Mouse (Mus musculus): ENCODE measurements at regions not wholly inside any gene's neighbourhood (a gene's known extent, or its start where the extent isn't known, plus 50 kb on each side); places are given as distances from the start of the nearest gene placed in this dataset.

- peak; percentile 66 for ATAC-seq (ENCODE audit: insufficient number of reproducible peaks, insufficient read depth, low FRiP score, low read depth)
- 33% methylated on average over 16 of the region's 16 CpGs for WGBS
- no peaks in the 10 kb centered on the region for H3K9me3 ChIP-seq (ENCODE audit: control insufficient read depth, low read length)
- H3K4me3 ChIP-seq (ENCODE audit: control insufficient read depth in 1 of 2, insufficient read depth in 1 of 2, low read depth in 1 of 2, low read length in 2 of 2): no peak overlapping the region
- H3K27me3 ChIP-seq (ENCODE audit: control insufficient read depth, insufficient read depth, low read length): no peaks in the 10 kb centered on the region
- H3K4me1 ChIP-seq (ENCODE audit: control insufficient read depth in 2 of 2, insufficient read depth in 2 of 2, low read length in 2 of 2): peaks cover 13 to 20% of the 10 kb centered on the region in 2 experiments
- H3K9ac ChIP-seq (ENCODE audit: low read length): peak overlapping the region; percentile 38; the same call in 1 of the 2 replicates
- H3K27ac ChIP-seq (replicated peaks in 1 of 2; ENCODE audit: control insufficient read depth in 1 of 2, insufficient read depth in 1 of 2, low read depth in 2 of 2, low read length in 2 of 2): peak overlapping the region; percentile 50 to 55
- no peaks in the 10 kb centered on the region for H3K36me3 ChIP-seq (ENCODE audit: control insufficient read depth, insufficient read depth, low read length)
- H3K4me2 ChIP-seq (ENCODE audit: low read length): peak overlapping the region; percentile 55
Measured at GRCm38 (mm10) chr2:85252343-85253285, 55.6 kb upstream of the Lrrc55 start.

GRCm38 (mm10) chr2:85250026-85250560, 53.1 kb upstream of the Lrrc55 start:
- Histone ChIP-seq H3K9me3 (ENCODE audit: control insufficient read depth, low read length) (no peaks in the 10 kb centered on the region), H3K27ac (replicated peaks in 1 of 2; ENCODE audit: control insufficient read depth in 1 of 2, insufficient read depth in 1 of 2, low read depth in 2 of 2, low read length in 2 of 2) (no peak overlapping the region), H3K36me3 (ENCODE audit: control insufficient read depth, insufficient read depth, low read length) (no peaks in the 10 kb centered on the region), H3K9ac (ENCODE audit: low read length) (no peak overlapping the region), H3K4me1 (ENCODE audit: control insufficient read depth in 2 of 2, insufficient read depth in 2 of 2, low read length in 2 of 2) (peaks cover 13 to 20% of the 10 kb centered on the region in 2 experiments), H3K4me2 (ENCODE audit: low read length) (no peak overlapping the region), H3K27me3 (ENCODE audit: control insufficient read depth, insufficient read depth, low read length) (no peaks in the 10 kb centered on the region), H3K4me3 (ENCODE audit: control insufficient read depth in 1 of 2, insufficient read depth in 1 of 2, low read depth in 1 of 2, low read length in 2 of 2) (no peak overlapping the region)
- WGBS: 69% methylated on average over 10 of the region's 10 CpGs
- no peak for ATAC-seq (ENCODE audit: insufficient number of reproducible peaks, insufficient read depth, low FRiP score, low read depth)

All from heart, embryonic 14.5 days (tissue).